Mouse (Mus musculus) kidney, postnatal 0 days (tissue): ENCODE measurements around the gene Olfr213. TPM values are rescaled to one million over a fixed set of nuclear protein-coding genes. Genes with fewer than 3 reads are reported as not detected.

Experiments
- ATAC-seq: fragments of 200-750 bp; cut with Nextera tagmentation; replicated peaks from 2 replicates; pipeline ENCODE4 v1.8.0; 2017; ENCODE audit warnings: low read depth, moderate number of reproducible peaks, moderate TSS enrichment, moderate library complexity; ENCODE audit not compliant: low FRiP score
- DNase-seq: peaks from one replicate; pipeline ENCODE4 v3.0.0-alpha.2; 2016; ENCODE audit warnings: low spot score
- H3K27ac ChIP-seq: fragments of 300-500 bp; sonication (generic); 2 replicates; pipeline ENCODE4 v1.5.1; 2014; ENCODE audit warnings: mild to moderate bottlenecking
- H3K27me3 ChIP-seq: fragments of 300-500 bp; sonication (generic); 2 replicates; pipeline ENCODE4 v1.6.1; 2014; ENCODE audit warnings: low read length, mixed read lengths; ENCODE audit not compliant: insufficient read depth
- H3K36me3 ChIP-seq: fragments of 300-500 bp; sonication (generic); 2 replicates; pipeline ENCODE4 v1.6.1; 2014; ENCODE audit warnings: low read length, mixed read lengths; ENCODE audit not compliant: insufficient read depth
- H3K4me1 ChIP-seq: fragments of 300-500 bp; sonication (generic); replicated peaks from 2 replicates; pipeline ENCODE4 v1.6.1; 2014; ENCODE audit warnings: antibody characterized with exemption, low read length, mixed read lengths; ENCODE audit not compliant: insufficient read depth
- H3K4me2 ChIP-seq: fragments of 300-500 bp; sonication (generic); 2 replicates; pipeline ENCODE4 v1.6.1; 2014; ENCODE audit warnings: mild to moderate bottlenecking, low read length, moderate library complexity, mixed read lengths
- H3K4me3 ChIP-seq: fragments of 300-500 bp; sonication (generic); replicated peaks from 2 replicates; pipeline ENCODE4 v1.5.1; 2014; ENCODE audit warnings: low read depth, low read length
- H3K9ac ChIP-seq: fragments of 300-500 bp; sonication (generic); 2 replicates; pipeline ENCODE4 v1.6.1; 2014; ENCODE audit warnings: low read depth, low read length
- H3K9me3 ChIP-seq: fragments of 300-500 bp; sonication (generic); replicated peaks from 2 replicates; pipeline ENCODE4 v1.6.1; 2016; ENCODE audit warnings: low read length, inconsistent platforms, mixed read lengths
- CTCF ChIP-seq: IDR thresholded peaks from 2 replicates; pipeline ENCODE4 v1.5.1; 2016; ENCODE audit warnings: antibody characterized with exemption, low read depth, mild to moderate bottlenecking, moderate library complexity
- WGBS: fragments of 180-500 bp; shearing (Covaris S2); extraction: QIAGEN DNeasy Blood & Tissue Kit; methylation state at CpG from one replicate; pipeline ENCODE4 v1.1.7; 2014; 5-methylcytosine and 5-hydroxymethylcytosine counted together
- polyA plus RNA-seq: library from polyadenylated mRNA; unstranded; fragments of >200 nt; fragmentation: Nextera tagmentation; extraction: Ambion mirVana; gene quantifications from 2 replicates; pipeline ENCODE4 v1.2.1, GENCODE M21; 2015

The Olfr213 gene
- polyA plus RNA-seq, 1 experiment from 2014 or later = not detected

GRCm38 (mm10) chr6:116553935-116554334 is 15.7 kb downstream of the Olfr213 start, which contains the start of gene Olfr214:
TSS of gene Olfr214 (plus strand) at chr6:116554235.
- no peak for ATAC-seq
- 56% methylated on average over 1 of the region's 1 CpGs for WGBS
- H3K9ac ChIP-seq = no peak within 1 kb of the TSS
- H3K27ac ChIP-seq = no peak within 1 kb of the TSS
- no peak within 1 kb of the TSS for H3K4me3 ChIP-seq
- TF ChIP-seq CTCF = no peak
- H3K9me3 ChIP-seq = no peaks in the 10 kb centered on the region
- DNase-seq = no peak
- H3K36me3 ChIP-seq = no peaks in the 10 kb centered on the region
- no peaks in the 10 kb centered on the region for H3K27me3 ChIP-seq
- no peaks in the 10 kb centered on the region for H3K4me1 ChIP-seq
- no peak within 1 kb of the TSS for H3K4me2 ChIP-seq

- no peaks in the 10 kb centered on the region for H3K36me3 ChIP-seq
- WGBS = 47% methylated on average over 3 of the region's 3 CpGs
- no peaks in the 10 kb centered on the region for H3K9me3 ChIP-seq
- no peak overlapping the region for H3K4me3 ChIP-seq
- ATAC-seq (peak; percentile 46), DNase-seq (peak; percentile 29)
- H3K4me2 ChIP-seq = no peak overlapping the region
- no peaks in the 10 kb centered on the region for H3K4me1 ChIP-seq
- no peak overlapping the region for H3K9ac ChIP-seq
- no peak for TF ChIP-seq CTCF
- no peaks in the 10 kb centered on the region for H3K27me3 ChIP-seq
- H3K27ac ChIP-seq = no peak overlapping the region
Measured at GRCm38 (mm10) chr6:116554952-116555351, 16.7 kb downstream of the Olfr213 start.

- Histone ChIP-seq H3K36me3 (no peaks in the 10 kb centered on the region), H3K4me1 (no peaks in the 10 kb centered on the region), H3K9me3 (no peaks in the 10 kb centered on the region), H3K4me2 (no peak overlapping the region), H3K9ac (no peak overlapping the region), H3K4me3 (no peak overlapping the region), H3K27ac (no peak overlapping the region), H3K27me3 (no peaks in the 10 kb centered on the region)
- TF ChIP-seq CTCF = peak; percentile 78
- WGBS = 29% methylated on average over 3 of the region's 3 CpGs
- ATAC-seq (no peak), DNase-seq (peak; percentile 58)
Measured at GRCm38 (mm10) chr6:116569834-116570233, 31.6 kb downstream of the Olfr213 start.

- 79% methylated on average over 4 of the region's 4 CpGs for WGBS
- ATAC-seq = no peak
Measured at GRCm38 (mm10) chr6:116584095-116584494, 45.8 kb downstream of the Olfr213 start, which contains the start of gene Olfr215. TSS of gene Olfr215 (minus strand) at chr6:116584195.

More at GRCm38 (mm10) chr6:116584095-116584494, 45.8 kb downstream of the Olfr213 start, which contains the start of gene Olfr215:
- H3K36me3 ChIP-seq = no peaks in the 10 kb centered on the region
- H3K27ac ChIP-seq = no peak within 1 kb of the TSS
- DNase-seq = no peak
- H3K9ac ChIP-seq = no peak within 1 kb of the TSS
- H3K27me3 ChIP-seq = no peaks in the 10 kb centered on the region
- no peaks in the 10 kb centered on the region for H3K4me1 ChIP-seq
- no peak within 1 kb of the TSS for H3K4me2 ChIP-seq
- no peak within 1 kb of the TSS for H3K4me3 ChIP-seq
- H3K9me3 ChIP-seq = no peaks in the 10 kb centered on the region
- TF ChIP-seq CTCF = no peak

Other genes starting within 250 kb of the Olfr213 start
- 36.3 and 37.2 TPM in 2 replicates for gene March8, start 200.4 kb upstream of the Olfr213 start, polyA plus RNA-seq
- gene Alox5, start 77.3 kb upstream of the Olfr213 start, polyA plus RNA-seq = 0.46 and 0.56 TPM in 2 replicates
- gene Olfr211, start 49.4 kb upstream of the Olfr213 start, polyA plus RNA-seq = not detected in 2 replicates
- 0.04 TPM in 1 of 2 replicates, not detected in the other for gene Olfr212, start 31.9 kb upstream of the Olfr213 start, polyA plus RNA-seq
- 0.29 and 0.55 TPM in 2 replicates for gene Gm5580, start 12.7 kb downstream of the Olfr213 start, polyA plus RNA-seq
- not detected in 2 replicates for gene Olfr214, start 15.8 kb downstream of the Olfr213 start, polyA plus RNA-seq
- not detected in 2 replicates for gene Olfr215, start 45.7 kb downstream of the Olfr213 start, polyA plus RNA-seq
- 142 and 148 TPM in 2 replicates for gene Zfp422, start 90.5 kb downstream of the Olfr213 start, polyA plus RNA-seq
- 35.6 and 36.8 TPM in 2 replicates for gene Depp1, start 112.2 kb downstream of the Olfr213 start, polyA plus RNA-seq
- gene Rassf4, start 135.5 kb downstream of the Olfr213 start, polyA plus RNA-seq = 2.9 and 3.6 TPM in 2 replicates
- 23.5 and 26.5 TPM in 2 replicates for gene Tmem72, start 178.5 kb downstream of the Olfr213 start, polyA plus RNA-seq